Mouse (Mus musculus) inflammation-experienced regulatory T-cells, adult 6 months (primary cell): ENCODE data around the gene Prr12. TPM values are rescaled to one million over a fixed set of nuclear protein-coding genes. Genes with fewer than 3 reads are reported as not detected.

Experiments
- ATAC-seq: one replicate; pipeline ENCODE4 v1.8.0; 2017
- polyA plus RNA-seq, 3 experiments: library from polyadenylated mRNA; unstranded; fragments of 100-300 nt; shearing (Covaris generic); gene quantifications; one replicate each; pipeline ENCODE4 v1.2.1; 2017

Prr12 gene
- polyA plus RNA-seq, 3 experiments from 2014 or later = 5.0 to 12.9 (median 9.8) TPM

DNA sequence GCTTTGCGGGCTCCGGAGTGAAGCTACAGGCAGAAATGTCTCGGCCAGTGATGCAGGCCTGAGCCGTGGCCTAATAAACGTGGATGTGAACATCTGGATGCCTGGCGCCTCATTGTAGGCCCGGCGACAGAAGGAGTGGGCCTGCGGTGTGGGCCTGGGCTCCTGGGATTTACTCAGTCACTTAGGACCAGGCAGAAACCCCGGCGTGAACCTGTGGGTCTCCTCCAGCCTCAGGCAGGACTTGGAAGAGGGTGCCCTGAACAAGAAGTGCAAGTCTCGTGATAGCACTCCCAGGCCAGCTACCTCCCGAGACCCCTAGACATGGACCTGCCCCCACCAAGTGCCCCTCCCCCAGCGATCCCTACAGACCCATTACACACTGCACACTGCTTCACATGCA lies 24.6 kb upstream of the Prr12 start:
- ATAC-seq = no peak

DNA sequence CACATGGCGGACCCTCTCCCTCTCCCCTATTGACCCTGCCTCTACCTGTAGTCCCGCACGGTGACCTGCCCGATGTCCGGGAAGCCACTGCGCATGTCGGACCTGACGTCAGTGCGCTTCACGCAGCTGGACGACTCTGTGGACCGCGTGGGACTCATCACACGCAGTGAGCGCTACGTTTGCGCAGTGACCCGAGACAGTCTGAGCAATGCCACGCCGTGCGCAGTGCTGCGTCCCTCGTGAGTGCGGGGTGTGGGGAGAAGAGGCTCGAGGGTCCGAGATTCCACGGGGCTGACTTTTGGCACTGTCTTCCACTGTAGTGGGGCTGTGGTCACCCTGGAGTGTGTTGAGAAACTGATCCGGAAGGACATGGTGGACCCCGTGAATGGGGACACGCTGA lies 23.8 kb upstream of the Prr12 start:
- no peak for ATAC-seq

DNA sequence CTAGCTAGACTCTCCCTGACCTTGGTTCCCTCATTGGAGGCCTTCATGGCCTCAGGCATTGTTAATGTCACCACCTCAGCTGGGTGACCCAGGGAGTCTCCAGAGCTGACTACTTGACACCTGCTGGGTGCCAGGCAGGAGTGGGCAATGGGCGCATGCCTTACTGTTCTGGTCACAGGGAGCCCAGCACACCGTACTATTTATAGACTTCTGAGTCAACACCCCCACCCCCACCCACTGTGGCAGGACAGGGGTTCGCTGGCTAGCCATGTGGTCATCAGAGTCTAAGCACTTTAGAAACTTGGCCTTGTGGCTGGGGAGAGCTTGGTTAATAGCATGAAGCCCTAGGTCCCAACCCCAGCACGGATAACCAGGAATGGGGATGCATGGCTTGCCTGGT lies 22.7 kb upstream of the Prr12 start:
- ATAC-seq = no peak

DNA sequence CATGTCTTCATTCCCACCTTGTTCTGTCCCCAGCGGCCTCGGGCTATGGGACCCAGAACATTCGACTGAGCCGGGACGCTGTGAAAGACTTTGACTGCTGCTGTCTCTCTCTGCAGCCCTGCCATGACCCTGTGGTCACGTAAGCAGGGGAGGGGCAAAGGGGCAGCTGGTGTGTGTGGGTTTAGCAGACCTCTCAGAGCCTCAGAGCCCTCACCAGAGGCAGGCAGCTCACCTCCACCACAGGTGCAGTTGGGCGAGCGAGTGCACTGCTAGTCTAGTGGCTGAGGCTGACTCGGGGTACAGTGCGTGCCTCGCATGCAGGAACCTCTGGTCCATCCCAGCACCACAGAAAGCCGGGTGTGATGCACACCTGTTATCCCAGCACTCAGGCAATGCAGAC lies 21.3 kb upstream of the Prr12 start:
- ATAC-seq = no peak

DNA sequence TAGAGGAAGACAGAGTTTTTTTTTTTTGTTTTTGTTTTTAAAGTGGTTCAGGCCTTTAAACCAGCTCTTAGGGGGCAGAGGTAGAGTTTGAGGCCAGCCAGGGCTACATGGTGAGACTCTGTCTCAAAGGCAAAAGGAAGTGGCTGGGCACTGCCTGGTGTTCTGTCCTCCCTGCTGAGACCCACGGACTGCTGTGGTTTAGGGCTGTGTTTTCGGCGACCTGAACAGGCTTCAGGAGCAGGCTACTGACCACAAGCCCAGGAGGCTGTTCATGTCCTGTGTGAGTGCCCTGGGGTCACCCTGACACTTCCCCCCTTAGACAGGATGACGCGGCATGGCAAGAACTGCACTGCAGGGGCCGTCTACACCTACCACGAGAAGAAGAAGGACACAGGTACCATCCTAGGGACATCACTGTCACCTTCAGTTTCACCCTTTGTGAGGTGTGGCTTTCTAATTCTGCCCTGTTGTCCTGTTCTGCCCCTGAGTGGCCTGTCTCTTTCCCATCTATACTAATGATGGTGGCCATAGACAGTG lies 20.6 kb upstream of the Prr12 start:
- no peak for ATAC-seq

DNA sequence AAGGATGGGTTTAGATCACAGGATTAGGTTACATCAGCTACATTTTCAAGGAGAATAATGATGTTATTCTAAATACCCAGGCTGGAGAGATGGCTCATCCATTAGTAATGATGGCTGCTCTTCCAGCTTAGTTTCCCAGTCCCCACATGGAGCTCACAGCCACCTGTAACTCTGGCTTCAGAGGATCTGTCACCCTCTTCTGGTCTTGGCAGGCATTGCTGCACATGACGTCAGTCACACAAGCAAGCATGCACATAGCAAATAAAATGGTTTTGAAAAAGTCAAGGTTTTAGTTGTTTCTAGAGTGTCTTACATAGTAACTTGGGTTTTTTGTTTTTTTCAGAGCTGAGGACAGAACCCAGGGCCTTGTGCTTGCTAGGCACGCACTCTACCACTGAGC lies 19.5 kb upstream of the Prr12 start:
- no peak for ATAC-seq

DNA sequence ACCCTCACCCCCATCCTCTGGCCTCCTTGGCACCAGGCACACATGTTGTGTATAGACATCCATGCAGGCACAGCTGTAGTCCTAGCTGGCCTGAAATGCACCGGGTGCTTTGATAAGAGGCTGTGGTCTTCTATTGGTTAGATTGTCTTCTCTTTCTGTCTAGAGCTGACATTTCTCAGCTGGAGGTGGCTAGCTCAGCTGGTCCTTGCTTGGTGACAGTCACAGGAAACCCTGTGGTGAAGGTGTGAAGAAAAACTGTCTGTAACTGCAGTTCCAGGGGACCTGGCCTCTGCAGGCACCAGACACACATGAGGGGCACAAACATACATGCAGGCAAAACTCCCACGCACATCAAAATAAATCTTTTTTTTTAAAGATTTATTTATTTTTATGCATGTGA lies 17.0 kb upstream of the Prr12 start:
- peak; percentile 92 for ATAC-seq

DNA sequence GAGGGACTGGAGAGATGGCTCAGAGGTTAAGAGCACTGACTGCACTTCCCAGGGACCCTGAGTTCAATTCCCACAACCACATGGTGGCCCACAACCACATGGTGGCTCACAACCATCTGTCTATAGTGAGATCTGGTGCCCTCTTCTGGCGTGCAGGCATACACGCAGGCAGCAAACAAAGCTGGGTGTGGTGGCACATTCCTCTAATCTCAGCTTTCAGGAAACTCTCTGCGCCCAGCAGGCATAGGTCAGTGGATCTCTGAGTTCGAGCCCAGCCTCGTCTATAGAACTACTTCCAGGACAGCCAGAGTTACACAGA lies 15.3 kb upstream of the Prr12 start:
- peak; percentile 39 for ATAC-seq

DNA sequence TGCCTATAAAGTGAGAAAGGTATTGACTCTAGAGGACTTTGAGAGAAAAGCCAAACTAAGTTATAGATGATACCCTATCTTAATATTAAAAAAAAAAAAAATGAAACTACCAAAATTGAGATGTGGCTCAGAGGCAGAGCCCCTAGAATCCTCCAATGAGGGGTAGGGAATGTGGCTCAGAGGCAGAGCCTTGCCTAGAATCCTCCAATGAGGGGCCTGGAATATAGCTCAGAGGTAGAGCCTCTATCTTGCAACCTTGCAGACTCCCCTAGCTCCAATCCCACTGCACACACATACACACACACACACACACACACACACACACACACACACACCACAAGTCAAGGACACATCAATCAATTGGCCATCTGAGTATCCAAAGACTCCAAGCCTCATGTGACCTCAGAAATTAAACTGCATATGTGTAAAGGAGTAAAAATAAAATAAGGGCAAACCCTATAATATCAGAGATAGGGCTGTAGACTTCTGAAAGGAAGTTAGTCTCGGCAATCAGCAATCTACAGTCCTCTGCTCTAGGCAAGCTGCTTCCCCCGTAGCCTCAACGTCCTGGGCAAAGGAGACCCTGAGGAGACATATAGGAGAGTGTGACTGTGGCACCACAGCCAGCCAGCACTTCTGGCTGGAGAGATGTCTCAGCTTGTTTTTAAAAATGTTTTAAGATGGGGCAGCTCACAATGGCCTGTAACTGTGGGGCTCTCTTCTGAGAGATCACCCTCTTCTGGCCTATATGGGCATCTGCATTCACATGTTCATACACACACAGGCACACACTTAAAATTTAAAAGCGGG lies 14.7 kb upstream of the Prr12 start:
- ATAC-seq = no peak

DNA sequence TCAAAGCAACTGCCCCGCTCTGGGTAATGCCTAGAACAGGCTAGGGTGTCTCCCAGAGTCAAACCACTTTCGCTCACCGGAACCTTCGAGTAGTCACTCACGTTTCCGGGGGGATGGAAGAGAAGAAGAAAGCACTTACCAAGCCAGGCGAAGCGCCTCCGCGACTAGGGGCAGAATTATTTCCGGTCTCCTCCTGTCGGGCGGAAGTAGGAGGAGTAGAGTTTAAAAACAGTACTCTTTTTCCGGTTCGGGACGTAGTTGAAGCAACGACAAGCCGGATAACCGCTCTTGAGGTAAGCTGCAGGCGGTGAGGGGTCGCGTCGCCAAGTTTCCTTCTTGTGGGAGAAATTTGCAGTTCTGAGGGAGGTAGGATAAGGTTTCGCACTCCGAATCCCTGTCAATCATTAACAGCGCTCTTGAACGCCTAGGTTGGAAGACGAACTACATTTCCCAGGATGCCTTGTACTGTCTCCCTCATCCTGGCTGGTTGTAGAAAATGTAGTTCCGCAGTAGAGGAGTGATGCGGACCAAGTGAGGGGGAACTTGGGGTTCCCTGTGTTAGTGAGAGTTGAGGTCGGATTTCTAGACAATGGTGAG lies 9.7 kb upstream of the Prr12 start, which contains the start of the genes Nosip and Prrg2:
Gene Nosip, plus strand, starts transcription at position 191 of the 597 bp plus-strand sequence.
Gene Prrg2, minus strand, starts transcription at position 439 of the 597 bp plus-strand sequence.
- ATAC-seq = peak; percentile 97

DNA sequence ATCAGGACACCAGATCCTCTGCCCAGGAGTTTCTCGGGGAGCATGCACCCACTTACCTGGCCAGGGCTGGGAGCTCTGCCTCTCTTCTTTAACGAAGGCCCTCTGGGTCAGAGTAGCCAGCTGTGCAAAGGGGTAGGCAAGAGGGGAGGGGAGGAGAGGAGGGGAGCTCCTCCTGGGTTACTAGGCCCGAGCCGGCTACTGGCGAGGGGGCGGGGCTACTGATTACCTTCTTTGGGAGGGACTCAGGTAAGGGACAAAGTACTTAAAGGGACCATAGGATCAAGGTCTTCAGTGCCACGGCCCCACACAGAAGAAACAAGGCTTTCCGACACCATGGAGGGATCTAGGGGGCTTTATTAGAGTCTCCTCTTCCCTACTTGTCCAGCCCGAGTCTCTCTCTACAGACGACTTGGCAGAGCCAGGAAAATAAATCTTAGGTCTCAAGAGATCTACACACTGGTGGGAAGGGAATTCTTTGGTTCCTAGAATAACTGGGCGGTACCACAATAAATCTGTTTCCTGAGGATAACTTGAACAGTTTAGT lies 8.9 kb upstream of the Prr12 start:
- ATAC-seq = no peak

DNA sequence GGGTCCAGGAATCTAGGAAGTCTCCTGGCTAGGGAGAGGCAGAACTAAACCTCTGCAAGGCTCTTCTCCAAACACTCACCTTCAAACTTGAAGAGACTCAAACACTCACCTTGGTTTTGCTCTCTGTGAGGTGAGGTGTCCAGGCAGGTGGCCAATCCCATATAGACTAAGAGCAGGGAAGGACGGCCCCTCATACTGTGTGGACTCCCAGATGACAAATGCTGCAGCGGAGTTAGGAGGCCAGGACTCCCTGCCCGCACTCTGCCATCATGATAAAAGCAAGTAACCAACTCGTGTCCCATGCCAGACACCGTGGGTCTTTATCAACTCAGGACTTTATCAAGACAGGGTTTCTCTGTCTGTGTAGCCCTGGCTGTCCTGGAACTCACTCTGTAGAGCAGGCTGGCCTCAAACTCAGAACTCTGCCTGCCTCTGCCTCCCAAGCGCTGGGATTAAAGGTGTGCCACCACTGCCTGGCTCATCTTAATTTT lies 8.0 kb upstream of the Prr12 start:
- ATAC-seq = no peak

DNA sequence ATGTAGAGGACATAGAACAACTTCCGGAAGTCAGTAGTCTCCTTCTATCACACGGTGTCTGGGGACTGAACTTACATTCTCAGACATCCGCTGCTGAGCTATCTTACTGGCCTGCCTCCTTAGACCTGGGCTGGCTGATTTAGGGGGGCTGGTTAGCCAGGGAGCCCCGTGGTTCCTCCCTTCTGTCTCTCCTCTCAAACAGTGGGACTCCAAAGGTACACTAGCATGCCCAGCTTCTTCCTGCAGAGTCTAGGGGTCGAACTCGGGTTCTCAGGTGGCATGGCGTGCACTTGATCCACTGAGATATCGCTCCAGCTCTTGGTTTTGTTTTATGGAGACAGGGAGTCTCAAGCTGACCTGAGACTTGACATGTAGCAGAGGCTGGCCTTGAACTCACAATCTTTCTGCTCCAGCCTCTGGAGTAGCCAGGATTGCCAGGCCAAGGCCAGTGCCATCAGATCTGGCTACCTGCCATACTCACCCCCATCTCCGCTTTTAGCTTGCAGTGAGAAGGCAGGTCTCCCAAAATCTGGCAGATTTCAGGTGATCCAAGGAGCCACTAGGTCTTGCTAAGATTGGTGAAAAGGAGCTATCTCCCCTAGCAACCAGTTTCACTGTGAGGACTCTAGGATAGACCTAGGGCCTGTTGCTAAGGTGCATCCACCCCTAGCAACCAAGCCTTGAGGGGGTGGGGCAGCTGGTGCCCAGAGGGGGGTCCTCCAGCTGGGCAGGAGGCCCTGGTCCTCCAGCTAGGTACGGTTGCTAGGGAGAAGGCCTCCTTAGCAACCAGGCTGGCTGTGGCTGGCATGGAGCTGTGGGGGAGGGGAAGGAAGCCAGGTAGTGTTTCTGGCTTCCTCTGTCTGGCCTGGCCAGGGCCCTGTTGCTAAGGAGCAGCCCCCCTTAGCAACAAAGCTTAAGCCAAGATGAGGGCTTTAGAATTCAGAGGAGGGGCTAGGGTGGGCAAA lies 6.2 kb upstream of the Prr12 start:
- ATAC-seq = no peak

DNA sequence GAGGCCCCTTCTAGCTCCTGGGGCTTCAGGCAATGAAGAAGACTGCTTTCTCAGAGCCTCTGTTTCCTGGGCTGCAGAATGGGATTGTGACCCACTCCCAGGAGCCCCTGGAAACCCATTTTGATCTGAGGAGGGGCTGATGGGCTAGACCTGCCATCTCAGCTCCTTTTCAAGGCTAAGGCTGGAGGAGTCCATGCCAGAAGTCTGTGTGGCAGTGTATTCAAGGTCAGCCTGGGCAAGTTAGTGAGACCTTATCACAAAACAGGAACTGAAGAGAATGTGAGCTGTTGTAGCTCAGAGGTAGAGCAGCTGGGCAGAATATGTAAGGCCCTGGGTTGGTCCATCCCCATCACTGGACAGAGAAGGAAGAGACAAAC lies 4.3 kb upstream of the Prr12 start:
- no peak for ATAC-seq

DNA sequence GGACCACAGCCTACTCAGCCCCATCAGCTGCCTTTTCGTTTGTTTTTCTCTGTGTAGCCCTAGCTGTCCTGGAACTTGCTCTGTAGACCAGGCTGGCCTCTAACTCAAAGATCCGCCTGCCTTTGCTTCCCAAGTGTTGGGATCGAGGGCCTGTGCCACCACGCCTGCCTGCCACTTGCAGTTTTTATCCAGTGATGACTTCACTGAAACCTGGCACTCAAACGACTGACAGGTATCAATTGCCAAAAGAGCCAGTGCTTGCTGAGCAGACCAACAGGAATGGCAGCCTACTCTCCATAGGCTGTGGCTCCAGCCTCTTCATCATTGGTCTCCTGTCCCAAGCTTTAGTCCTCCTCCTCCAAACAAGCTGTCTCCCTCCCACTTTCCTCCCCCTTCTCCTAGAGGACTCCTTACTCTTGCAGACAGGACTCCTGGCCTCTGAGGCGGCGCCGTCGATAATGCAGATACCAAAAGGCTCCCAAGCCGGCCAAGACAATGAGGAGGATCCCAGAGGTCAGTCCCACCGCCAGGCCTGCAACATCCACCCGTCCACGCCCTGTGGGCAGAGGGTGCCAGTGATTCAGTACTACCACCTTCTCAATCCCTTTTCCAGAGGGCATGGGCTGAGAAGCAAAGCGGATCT lies 3.8 kb upstream of the Prr12 start:
- no peak for ATAC-seq

DNA sequence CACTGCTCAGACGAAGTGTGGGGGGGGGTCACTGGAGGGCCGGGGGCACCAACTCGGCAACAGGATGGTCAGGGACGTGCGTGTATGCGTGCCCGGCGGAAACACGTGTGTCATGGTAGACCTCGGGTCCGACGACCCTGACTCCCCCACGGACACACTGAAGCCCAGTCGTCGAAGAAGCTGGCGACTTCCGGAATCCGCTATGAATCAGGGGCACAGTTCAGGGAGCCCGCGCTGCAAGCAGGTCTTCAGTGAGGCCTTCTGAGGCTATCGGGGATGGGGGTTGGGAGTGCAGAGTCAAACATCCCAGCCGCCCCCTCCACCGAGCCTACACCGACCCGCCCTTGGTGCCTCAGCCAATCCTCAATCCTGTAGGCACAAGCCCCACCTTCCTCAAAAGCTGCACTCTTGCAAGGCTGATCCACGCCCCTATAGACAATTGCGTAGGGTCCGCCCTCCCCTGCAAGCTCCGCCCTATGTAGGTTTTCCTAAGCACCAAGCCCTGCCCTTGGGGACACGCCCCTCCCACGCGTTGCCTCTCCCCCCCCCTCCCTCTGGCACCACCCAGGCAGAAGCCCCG lies 1.3 kb upstream of the Prr12 start:
- ATAC-seq = peak; percentile 94

DNA sequence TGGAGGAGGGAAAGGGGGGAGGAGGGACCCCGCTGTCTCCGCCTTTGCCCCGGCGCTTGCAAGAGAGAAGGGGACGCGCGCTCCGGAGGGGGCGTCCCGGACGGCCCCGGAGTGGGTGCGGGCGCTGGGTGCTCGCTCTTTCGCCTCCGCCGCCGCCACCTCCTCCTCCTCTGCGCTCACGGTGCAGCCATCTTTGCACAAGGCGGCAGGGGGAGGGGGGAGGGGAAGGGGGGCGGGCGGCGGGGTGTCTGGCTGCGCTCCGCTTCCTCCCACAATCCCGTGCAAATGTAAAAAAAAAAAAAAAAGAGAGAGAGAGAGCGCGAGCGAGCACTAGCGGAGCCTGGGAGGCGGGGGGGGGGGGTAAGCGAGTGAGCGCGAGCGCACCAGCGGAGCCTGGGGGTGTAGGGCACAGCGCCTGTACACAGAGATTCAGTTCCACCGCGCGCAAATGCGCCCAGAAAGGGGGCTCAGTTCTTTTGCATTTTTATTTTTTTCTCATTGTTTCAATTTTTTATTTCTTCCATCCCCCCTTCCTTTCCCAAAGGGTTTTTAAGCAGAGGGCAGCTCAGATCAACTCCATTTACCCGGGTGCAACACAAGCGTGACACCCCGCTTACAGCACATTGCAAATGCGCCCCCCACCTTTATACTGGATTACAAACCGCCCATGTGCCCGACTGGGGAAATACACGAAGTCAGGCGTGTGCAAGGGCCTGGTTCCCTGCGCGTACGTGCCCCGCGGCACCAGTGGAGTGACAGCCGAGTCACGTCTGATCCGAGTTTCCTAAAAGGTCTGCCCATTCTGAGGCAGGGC lies 643 bp upstream of the Prr12 start:
- peak; percentile 39 for ATAC-seq

DNA sequence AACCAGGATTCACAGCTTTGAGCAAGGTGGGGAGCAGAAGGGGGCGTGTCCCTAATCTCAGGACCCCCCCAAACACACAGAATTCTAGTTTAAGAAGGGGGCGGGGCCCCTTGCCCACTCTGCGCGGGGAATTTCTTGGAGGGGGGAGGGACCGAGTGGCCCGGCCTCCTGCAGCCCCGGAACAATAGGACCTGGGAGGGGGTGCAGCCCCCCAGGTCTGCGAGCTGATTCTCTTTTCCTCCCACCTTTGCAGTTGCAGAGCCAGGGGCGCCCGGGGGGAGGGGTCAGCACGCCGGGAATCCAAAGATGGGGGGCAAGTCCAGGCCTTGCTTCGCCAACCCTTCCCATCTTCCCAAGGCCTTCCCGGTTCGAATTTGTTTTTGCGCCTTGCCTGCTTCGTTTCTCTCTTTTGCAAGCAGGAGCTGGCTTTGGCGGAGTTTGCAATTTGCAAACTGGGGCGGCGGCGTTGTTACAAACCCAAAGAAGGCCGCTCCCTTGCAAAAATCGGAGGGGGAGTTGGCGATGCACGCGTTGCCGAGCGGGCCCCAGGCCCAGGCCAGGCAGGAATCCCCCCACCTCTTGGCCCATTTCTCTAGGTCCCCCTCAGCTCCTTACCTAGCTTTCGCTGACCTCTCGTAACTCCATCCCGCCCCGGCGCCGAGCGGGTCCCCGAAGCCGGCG lies 360 bp downstream of the Prr12 start:
- ATAC-seq = no peak

DNA sequence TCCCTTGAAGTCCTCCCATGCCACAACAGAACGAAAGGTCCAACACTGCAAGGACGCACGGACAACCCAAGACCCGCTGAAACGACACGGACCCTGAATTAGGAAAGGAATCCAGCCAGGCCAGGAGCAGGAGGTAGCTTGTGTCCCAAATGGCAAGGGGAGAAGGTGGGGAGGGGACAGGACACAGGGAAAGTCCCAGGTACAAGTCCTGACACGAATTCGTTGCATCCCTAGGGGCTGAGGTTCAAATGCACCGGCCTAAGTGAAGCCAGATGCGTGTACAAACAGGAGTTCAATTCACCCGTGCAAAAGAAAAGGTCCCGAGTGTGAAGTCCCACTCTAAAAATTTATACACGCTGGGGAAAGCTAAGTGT lies 1.1 kb downstream of the Prr12 start:
- no peak for ATAC-seq

DNA sequence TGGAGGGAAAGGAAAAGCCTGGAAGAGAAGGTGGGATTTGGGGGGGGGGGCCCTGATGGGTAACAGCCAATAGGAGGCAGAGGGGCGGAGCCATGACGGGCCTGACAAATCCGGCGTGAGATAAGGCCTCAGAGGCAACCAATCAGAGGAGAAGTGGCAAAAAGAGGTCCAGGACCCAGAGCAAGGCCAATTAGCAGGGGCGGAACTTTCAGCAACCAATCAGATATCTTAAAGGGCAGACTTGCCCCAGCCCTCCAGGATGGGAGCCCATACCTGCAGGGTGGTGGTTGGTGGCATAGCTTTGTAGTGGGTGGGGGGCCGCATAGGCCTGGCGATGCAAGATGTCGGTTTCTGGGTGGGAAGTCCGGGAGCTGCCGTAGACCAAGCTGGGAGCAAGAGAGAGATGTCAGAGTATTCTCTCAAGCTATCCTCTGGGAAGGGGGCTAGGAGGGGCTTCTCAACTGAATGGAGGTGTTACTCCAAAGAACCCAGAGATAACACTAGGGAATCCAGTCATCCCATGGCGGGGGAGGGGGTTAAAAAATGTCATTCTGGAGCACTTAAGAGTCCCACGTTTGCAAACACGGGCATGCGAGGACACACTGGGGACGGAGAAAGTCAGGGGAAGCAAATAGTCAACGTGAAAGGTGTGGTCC lies 1.6 kb downstream of the Prr12 start:
- ATAC-seq = no peak
